Mouse (Mus musculus) testis, adult 2 months (tissue): ENCODE data around the gene Rapgef3.

Source experiments
- CTCF ChIP-seq: fragments of 200-500 bp; IDR thresholded peaks from 2 replicates; pipeline ENCODE4 v1.5.1; 2012; ENCODE audit warnings: low read depth, mild to moderate bottlenecking, inconsistent platforms, low read length, moderate library complexity; ENCODE audit not compliant: control insufficient read depth, insufficient read depth, insufficient replicate concordance
- POLR2A ChIP-seq: fragments of 200-500 bp; IDR thresholded peaks from 2 replicates; pipeline ENCODE4 v1.6.1; 2012; ENCODE audit warnings: low read depth, mild to moderate bottlenecking, inconsistent platforms, low read length, moderate library complexity; ENCODE audit not compliant: control insufficient read depth

GRCm38 (mm10) chr15:97730365-97730764 is 37.4 kb downstream of the Rapgef3 start:
- TF ChIP-seq CTCF (no peak), POLR2A (no peak)
